Mouse (Mus musculus) kidney, adult 2 months (tissue): ENCODE results near the gene Ift122. TPM values are rescaled to one million over a fixed set of nuclear protein-coding genes. Genes with fewer than 3 reads are reported as not detected.

Experiments used
- DNase-seq: peaks from one replicate; pipeline ENCODE4 v3.0.0; 2021
- H3K27ac ChIP-seq: fragments of 200-500 bp; 2 replicates; pipeline ENCODE4 v1.5.1; 2012; ENCODE audit warnings: low read depth, low read length, control low read depth, inconsistent platforms; ENCODE audit not compliant: insufficient read depth
- H3K27me3 ChIP-seq: fragments of 200-500 bp; replicated peaks from 2 replicates; pipeline ENCODE4 v1.6.1; 2012; ENCODE audit warnings: mild to moderate bottlenecking, moderate library complexity, low read length, inconsistent platforms; ENCODE audit not compliant: control insufficient read depth, insufficient read depth
- H3K36me3 ChIP-seq: fragments of 200-500 bp; 2 replicates; pipeline ENCODE4 v1.6.1; 2012; ENCODE audit warnings: mild to moderate bottlenecking, moderate library complexity, low read length, inconsistent platforms; ENCODE audit not compliant: control insufficient read depth, insufficient read depth
- H3K4me1 ChIP-seq: fragments of 200-500 bp; 2 replicates; pipeline ENCODE4 v1.6.1; 2011; ENCODE audit warnings: low read length; ENCODE audit not compliant: control insufficient read depth, insufficient read depth
- H3K4me3 ChIP-seq: fragments of 200-500 bp; 2 replicates; pipeline ENCODE4 v1.5.1; 2011; ENCODE audit warnings: mild to moderate bottlenecking, low read depth, low read length, control low read depth; ENCODE audit not compliant: insufficient read depth
- CTCF ChIP-seq: fragments of 200-500 bp; conservative IDR thresholded peaks from 2 replicates; pipeline ENCODE4 v1.5.1; 2011; ENCODE audit warnings: low read depth, mild to moderate bottlenecking, control low read depth, low read length, moderate library complexity, mixed read lengths; ENCODE audit not compliant: insufficient read depth, insufficient read length
- POLR2A ChIP-seq: fragments of 200-500 bp; IDR thresholded peaks from one replicate; pipeline ENCODE4 v1.6.1; 2011; ENCODE audit warnings: low read depth, low read length, control low read depth
- whole genome bisulfite sequencing: fragments of 180-500 bp; shearing (Covaris S2); methylation state at CpG from one replicate; pipeline ENCODE4 v1.1.7; 2018; 5-methylcytosine and 5-hydroxymethylcytosine counted together
- polyA plus RNA-seq: library from polyadenylated mRNA; depleted of rRNA; stranded (reverse); fragments of >200 nt; gene quantifications from 2 replicates; pipeline ENCODE4 v1.2.3, GENCODE M21; 2012

Gene Ift122
- polyA plus RNA-seq, 1 experiment = 29.2 TPM

DNA sequence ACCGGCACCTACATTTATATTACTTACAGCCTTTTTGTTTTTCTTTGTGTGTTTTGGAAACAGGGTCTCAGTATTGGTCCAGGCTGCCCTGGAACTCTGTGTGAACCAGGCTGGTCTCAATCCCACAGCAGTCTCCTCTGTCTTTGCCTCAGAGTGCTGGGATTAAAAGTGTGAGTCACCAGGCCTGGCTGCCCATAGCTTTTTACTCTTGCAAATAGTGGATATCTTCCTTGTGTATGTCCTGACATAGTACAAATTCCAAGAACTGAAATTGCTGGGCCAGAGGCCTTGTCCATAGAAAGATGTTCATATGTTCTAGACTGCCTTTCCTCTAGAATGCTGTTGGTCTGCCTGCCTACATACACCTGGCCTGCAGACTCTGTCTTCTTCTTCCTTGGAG lies 43.1 kb downstream of the Ift122 start:
- WGBS = 78% methylated on average over 1 of the region's 1 CpGs
- no peaks in the 10 kb centered on the region for H3K4me1 ChIP-seq
- H3K36me3 ChIP-seq = no peaks in the 10 kb centered on the region; the same call in 1 of the 2 replicates
- H3K4me3 ChIP-seq = no peak overlapping the region
- H3K27me3 ChIP-seq = no peaks in the 10 kb centered on the region
- TF ChIP-seq CTCF = no peak
- TF ChIP-seq POLR2A = no peak
- H3K27ac ChIP-seq = no peak overlapping the region
- DNase-seq = no peak

DNA sequence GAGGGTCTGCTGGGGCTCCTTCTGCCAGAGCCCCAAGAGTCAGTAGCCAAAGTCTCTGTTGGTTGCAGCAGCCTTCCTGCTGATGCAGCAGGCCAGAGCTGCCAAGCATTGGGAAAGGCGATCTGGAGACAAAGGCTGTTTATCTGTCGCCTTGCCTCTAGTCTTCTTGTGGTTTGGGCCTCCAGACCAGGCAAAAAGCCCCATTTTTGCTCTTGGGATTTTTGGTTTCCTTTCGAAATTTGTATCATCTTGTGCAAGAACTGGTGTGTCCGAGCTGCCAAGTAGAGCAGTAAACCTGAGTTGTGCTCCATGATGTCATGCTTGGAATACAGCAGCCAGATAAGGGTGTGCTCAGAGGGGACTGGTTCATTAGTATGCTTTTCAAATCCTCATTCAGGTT lies 43.8 kb downstream of the Ift122 start:
- TF ChIP-seq POLR2A = no peak
- no peak for TF ChIP-seq CTCF
- H3K4me1 ChIP-seq = no peaks in the 10 kb centered on the region
- H3K27me3 ChIP-seq = no peaks in the 10 kb centered on the region
- 77% methylated on average over 4 of the region's 4 CpGs for WGBS
- no peak for DNase-seq
- H3K36me3 ChIP-seq = no peaks in the 10 kb centered on the region; the same call in 1 of the 2 replicates
- no peak overlapping the region for H3K27ac ChIP-seq
- H3K4me3 ChIP-seq = no peak overlapping the region

DNA sequence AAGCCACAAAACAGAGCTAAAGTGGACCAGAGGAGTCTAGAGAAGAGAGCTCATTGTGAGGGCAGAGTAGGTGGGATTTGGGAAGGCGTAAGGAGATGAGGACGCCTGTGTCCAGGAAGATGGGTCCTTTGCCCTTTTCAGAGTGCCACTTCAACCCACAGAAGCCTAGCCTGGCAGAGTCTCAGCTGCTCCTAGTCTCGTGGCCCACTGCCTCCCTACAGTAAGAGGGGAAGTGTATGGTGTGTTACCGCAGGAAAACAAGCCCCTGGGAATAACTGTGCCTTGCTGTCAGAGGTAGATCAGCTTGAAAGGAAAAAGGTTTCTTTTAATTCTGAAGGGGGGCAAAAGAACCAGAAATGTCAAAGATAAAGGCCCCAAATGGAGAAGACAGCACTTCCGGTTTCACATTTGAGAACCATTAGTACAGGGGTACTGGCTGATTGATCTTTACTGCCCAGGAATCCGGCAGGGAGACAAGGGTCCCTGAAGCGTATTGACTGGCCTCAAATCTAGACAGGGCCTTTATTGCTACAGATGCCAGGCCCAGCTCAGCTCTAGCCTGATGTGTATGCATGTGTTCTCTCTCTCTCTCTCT lies 44.8 kb downstream of the Ift122 start:
- H3K4me1 ChIP-seq = no peaks in the 10 kb centered on the region
- H3K4me3 ChIP-seq = no peak overlapping the region
- no peak for DNase-seq
- 87% methylated on average over 7 of the region's 7 CpGs for WGBS
- H3K27me3 ChIP-seq = no peaks in the 10 kb centered on the region
- no peak overlapping the region for H3K27ac ChIP-seq
- H3K36me3 ChIP-seq = no peaks in the 10 kb centered on the region; the same call in 1 of the 2 replicates
- no peak for TF ChIP-seq CTCF
- TF ChIP-seq POLR2A = no peak

DNA sequence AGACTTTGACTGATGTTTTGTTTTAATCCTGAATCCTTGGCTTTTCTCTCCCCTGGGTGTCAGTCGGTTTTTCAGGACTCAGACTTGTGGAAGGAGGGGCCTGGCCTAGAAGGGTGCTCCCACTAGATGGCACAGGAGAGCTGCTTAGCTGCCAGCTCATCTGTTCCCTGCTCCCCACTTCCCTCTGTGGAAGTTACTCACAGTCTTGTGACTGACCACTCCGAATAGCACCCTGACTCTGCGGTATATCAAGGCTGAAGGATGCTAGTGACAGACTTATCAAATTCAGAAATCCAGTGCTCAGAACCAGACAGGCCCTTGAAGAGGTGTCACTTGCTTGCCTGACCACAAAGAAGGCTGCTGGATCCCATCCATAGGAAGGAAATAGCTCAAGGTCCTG lies 47.8 kb downstream of the Ift122 start:
- DNase-seq = peak; percentile 87
- no peaks in the 10 kb centered on the region; the same call in 1 of the 2 replicates for H3K36me3 ChIP-seq
- H3K4me1 ChIP-seq = no peaks in the 10 kb centered on the region
- H3K27me3 ChIP-seq = no peaks in the 10 kb centered on the region
- TF ChIP-seq POLR2A (no peak), CTCF (peak; percentile 92)
- no peak overlapping the region for H3K4me3 ChIP-seq
- H3K27ac ChIP-seq = peak overlapping the region; percentile 86
- 10% methylated on average over 3 of the region's 3 CpGs for WGBS

DNA sequence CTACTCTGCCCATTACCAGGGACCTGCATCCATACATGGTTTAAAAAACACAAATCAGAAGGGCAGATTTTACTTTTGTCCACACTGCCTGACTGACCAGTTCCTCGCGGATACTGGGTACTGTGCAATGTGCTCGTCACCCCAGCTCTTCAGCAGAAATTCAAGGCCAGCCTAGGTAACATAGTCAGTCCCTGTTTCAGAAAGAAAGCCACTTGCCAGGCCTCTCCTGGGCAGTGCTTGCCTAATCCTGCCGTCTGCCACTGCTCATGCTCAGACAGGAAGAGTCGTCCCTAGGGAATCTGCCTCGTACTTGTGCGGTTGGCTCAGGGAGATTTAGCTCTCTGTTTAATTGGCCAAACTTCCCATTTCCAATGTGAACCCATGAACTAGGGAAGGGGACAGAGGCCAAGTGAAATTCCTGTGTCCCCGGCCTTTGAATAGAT lies 48.2 kb downstream of the Ift122 start:
- 69% methylated on average over 8 of the region's 8 CpGs for WGBS
- H3K27ac ChIP-seq = peak overlapping the region; percentile 86
- no peaks in the 10 kb centered on the region for H3K4me1 ChIP-seq
- H3K27me3 ChIP-seq = no peaks in the 10 kb centered on the region
- TF ChIP-seq CTCF (no peak), POLR2A (no peak)
- H3K4me3 ChIP-seq = no peak overlapping the region
- DNase-seq = peak; percentile 88
- no peaks in the 10 kb centered on the region; the same call in 1 of the 2 replicates for H3K36me3 ChIP-seq

DNA sequence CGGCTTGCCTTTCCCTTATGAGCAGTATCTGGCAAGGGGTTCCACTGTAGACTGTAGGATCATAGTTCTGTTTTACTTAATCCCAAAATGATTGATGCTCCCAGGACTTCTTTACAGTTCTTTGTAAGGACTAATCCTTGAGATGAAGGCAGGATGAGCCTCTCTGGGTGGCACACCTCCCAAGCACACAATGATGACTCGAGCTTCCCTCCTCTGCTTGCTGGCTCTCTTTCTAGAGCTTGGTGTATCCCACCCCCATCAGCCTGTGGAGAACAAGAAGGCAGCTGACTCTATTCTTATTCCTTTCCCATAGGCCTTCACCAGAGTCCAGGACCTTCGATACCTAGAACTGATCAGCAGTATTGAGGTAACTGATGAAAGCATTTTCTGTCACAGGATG lies 49.3 kb downstream of the Ift122 start:
- Histone ChIP-seq H3K27ac (peak overlapping the region; percentile 86), H3K4me3 (no peak overlapping the region), H3K4me1 (no peaks in the 10 kb centered on the region), H3K36me3 (no peaks in the 10 kb centered on the region; the same call in 1 of the 2 replicates), H3K27me3 (no peaks in the 10 kb centered on the region)
- TF ChIP-seq CTCF (no peak), POLR2A (no peak)
- no peak for DNase-seq
- WGBS = 71% methylated on average over 3 of the region's 3 CpGs

DNA sequence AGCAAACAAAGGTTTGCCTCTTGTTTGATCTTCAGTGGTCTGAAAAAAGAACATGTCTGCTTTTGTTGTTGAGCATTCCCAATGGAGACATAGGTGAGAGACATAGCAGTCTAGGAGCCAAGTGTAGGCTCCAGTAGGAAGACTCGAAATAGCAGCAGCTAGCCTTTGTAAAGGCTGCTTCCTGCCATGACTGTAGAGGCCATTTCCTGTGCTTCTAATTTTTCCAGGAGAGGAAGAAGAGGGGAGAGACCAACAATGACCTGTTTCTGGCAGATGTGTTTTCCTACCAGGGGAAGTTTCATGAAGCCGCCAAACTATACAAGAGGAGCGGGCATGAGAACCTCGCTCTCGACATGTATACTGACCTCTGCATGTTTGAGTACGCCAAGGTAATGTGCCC lies 52.3 kb downstream of the Ift122 start:
- DNase-seq = peak; percentile 74
- TF ChIP-seq POLR2A (no peak), CTCF (no peak)
- no peaks in the 10 kb centered on the region for H3K27me3 ChIP-seq
- peak overlapping the region; percentile 69; the same call in 1 of the 2 replicates for H3K27ac ChIP-seq
- no peaks in the 10 kb centered on the region for H3K4me1 ChIP-seq
- H3K36me3 ChIP-seq = no peaks in the 10 kb centered on the region
- H3K4me3 ChIP-seq = no peak overlapping the region
- WGBS = 79% methylated on average over 6 of the region's 6 CpGs
